Mouse (Mus musculus) stomach, embryonic 14.5 days (tissue): Measurements from ENCODE around the gene Pycard. TPM values are rescaled to one million over a fixed set of nuclear protein-coding genes. Genes with fewer than 3 reads are reported as not detected.

Experiments used
- ATAC-seq: fragments of 200-750 bp; cut with Nextera tagmentation; 2 replicates; pipeline ENCODE4 v1.8.0; 2017; ENCODE audit warnings: low read depth, moderate TSS enrichment; ENCODE audit not compliant: insufficient number of reproducible peaks, insufficient read depth, low FRiP score
- H3K27ac ChIP-seq: fragments of 300-500 bp; sonication (generic); 2 replicates; pipeline ENCODE4 v1.5.1; 2014; ENCODE audit warnings: mild to moderate bottlenecking, low read length, moderate library complexity, mixed read lengths
- H3K27me3 ChIP-seq: fragments of 300-500 bp; sonication (generic); 2 replicates; pipeline ENCODE4 v1.6.1; 2014; ENCODE audit warnings: low read length, control low read depth, mixed read lengths; ENCODE audit not compliant: control insufficient read depth, insufficient read depth
- H3K36me3 ChIP-seq: fragments of 300-500 bp; sonication (generic); 2 replicates; pipeline ENCODE4 v1.6.1; 2014; ENCODE audit warnings: mild to moderate bottlenecking, control low read depth, low read length, moderate library complexity, mixed read lengths; ENCODE audit not compliant: control insufficient read depth, insufficient read depth
- H3K4me1 ChIP-seq: fragments of 300-500 bp; sonication (generic); 2 replicates; pipeline ENCODE4 v1.6.1; 2014; ENCODE audit warnings: low read length, control low read depth, mixed read lengths; ENCODE audit not compliant: control insufficient read depth, insufficient read depth
- H3K4me2 ChIP-seq: fragments of 300-500 bp; sonication (generic); replicated peaks from 2 replicates; pipeline ENCODE4 v1.6.1; 2014; ENCODE audit warnings: low read depth, low read length, control low read depth
- H3K4me3 ChIP-seq: fragments of 300-500 bp; sonication (generic); 2 replicates; pipeline ENCODE4 v1.5.1; 2014; ENCODE audit warnings: low read depth, low read length, control low read depth
- H3K9ac ChIP-seq: fragments of 300-500 bp; sonication (generic); replicated peaks from 2 replicates; pipeline ENCODE4 v1.6.1; 2014; ENCODE audit warnings: low read depth, mild to moderate bottlenecking, control low read depth, low read length, moderate library complexity, mixed read lengths
- H3K9me3 ChIP-seq: fragments of 300-500 bp; sonication (generic); 2 replicates; pipeline ENCODE4 v1.6.1; 2016; ENCODE audit warnings: low read depth, low read length, control low read depth; ENCODE audit not compliant: control insufficient read depth
- WGBS: fragments of 180-500 bp; shearing (Covaris S2); extraction: QIAGEN DNeasy Blood & Tissue Kit; methylation state at CpG from one replicate; pipeline ENCODE4 v1.1.7; 2014; 5-methylcytosine and 5-hydroxymethylcytosine counted together
- polyA plus RNA-seq: library from polyadenylated mRNA; unstranded; fragments of >200 nt; fragmentation: Nextera tagmentation; extraction: Ambion mirVana; gene quantifications from 2 replicates; pipeline ENCODE4 v1.2.1, GENCODE M21; 2014

The Pycard gene
- polyA plus RNA-seq, 1 experiment from 2014 or later, result 71.4 TPM

- 37% methylated on average over 40 of the region's 40 CpGs for WGBS
- Histone ChIP-seq H3K27ac (no peak overlapping the region), H3K4me1 (0 out of 2 replicates have a peak, but pooled peaks cover 5% of the 10 kb centered on the region), H3K27me3 (no peaks in the 10 kb centered on the region), H3K36me3 (no peaks in the 10 kb centered on the region), H3K9ac (no peak overlapping the region), H3K4me2 (no peak overlapping the region), H3K4me3 (no peak overlapping the region), H3K9me3 (no peaks in the 10 kb centered on the region)
- no peak for ATAC-seq
Observed at GRCm38 (mm10) chr7:128009715-128010340, 16.2 kb upstream of the Pycard start.

GRCm38 (mm10) chr7:128006193-128006592 lies 12.5 kb upstream of the Pycard start:
- peaks cover 9% of the 10 kb centered on the region; the same call in 1 of the 2 replicates for H3K4me1 ChIP-seq
- 81% methylated on average over 7 of the region's 7 CpGs for WGBS
- H3K27ac ChIP-seq, result no peak overlapping the region
- no peak overlapping the region for H3K9ac ChIP-seq
- H3K27me3 ChIP-seq, result no peaks in the 10 kb centered on the region
- H3K9me3 ChIP-seq, result no peaks in the 10 kb centered on the region
- H3K36me3 ChIP-seq, result no peaks in the 10 kb centered on the region
- H3K4me3 ChIP-seq, result no peak overlapping the region
- ATAC-seq, result no peak
- no peak overlapping the region for H3K4me2 ChIP-seq

GRCm38 (mm10) chr7:128004487-128005362 lies 11.1 kb upstream of the Pycard start:
- no peaks in the 10 kb centered on the region for H3K36me3 ChIP-seq
- peak overlapping the region; percentile 38 for H3K4me2 ChIP-seq
- H3K27ac ChIP-seq, result peak overlapping the region; percentile 66; the same call in 1 of the 2 replicates
- no peaks in the 10 kb centered on the region for H3K9me3 ChIP-seq
- H3K4me3 ChIP-seq, result no peak overlapping the region
- ATAC-seq, result peak; percentile 86
- WGBS, result 21% methylated on average over 35 of the region's 35 CpGs
- no peaks in the 10 kb centered on the region for H3K27me3 ChIP-seq
- peaks cover 6% of the 10 kb centered on the region; the same call in 1 of the 2 replicates for H3K4me1 ChIP-seq
- H3K9ac ChIP-seq, result 0 out of 2 replicates have a peak overlapping the region, but pooled peaks have one; percentile 2

GRCm38 (mm10) chr7:128004150-128004486 lies 10.5 kb upstream of the Pycard start:
- H3K9ac ChIP-seq, result 0 out of 2 replicates have a peak overlapping the region, but pooled peaks have one; percentile 2

GRCm38 (mm10) chr7:128003688-128004087 lies 10.0 kb upstream of the Pycard start, which contains the start of gene Trim72:
Gene Trim72 (plus strand): TSS chr7:128003949.
- ATAC-seq, result no peak
- H3K9ac ChIP-seq, result 0 out of 2 replicates have a peak within 1 kb of the TSS, but pooled peaks have one; percentile 2
- H3K27me3 ChIP-seq, result no peaks in the 10 kb centered on the region
- WGBS, result 91% methylated on average over 2 of the region's 2 CpGs
- no peaks in the 10 kb centered on the region for H3K9me3 ChIP-seq
- H3K27ac ChIP-seq, result peak within 1 kb of the TSS; percentile 66; the same call in 1 of the 2 replicates
- H3K36me3 ChIP-seq, result no peaks in the 10 kb centered on the region
- H3K4me2 ChIP-seq, result peak within 1 kb of the TSS; percentile 38
- peaks cover 6% of the 10 kb centered on the region; the same call in 1 of the 2 replicates for H3K4me1 ChIP-seq
- no peak within 1 kb of the TSS for H3K4me3 ChIP-seq

More at GRCm38 (mm10) chr7:128004150-128004486, 10.5 kb upstream of the Pycard start:
- H3K4me3 ChIP-seq, result no peak overlapping the region
- peak overlapping the region; percentile 38 for H3K4me2 ChIP-seq
- peaks cover 6% of the 10 kb centered on the region; the same call in 1 of the 2 replicates for H3K4me1 ChIP-seq
- no peak for ATAC-seq
- H3K9me3 ChIP-seq, result no peaks in the 10 kb centered on the region
- WGBS, result 50% methylated on average over 5 of the region's 5 CpGs
- no peak overlapping the region for H3K27ac ChIP-seq
- no peaks in the 10 kb centered on the region for H3K27me3 ChIP-seq
- H3K36me3 ChIP-seq, result no peaks in the 10 kb centered on the region

GRCm38 (mm10) chr7:128003098-128003497 lies 9.4 kb upstream of the Pycard start:
- no peak overlapping the region for H3K4me3 ChIP-seq
- ATAC-seq, result no peak
- no peaks in the 10 kb centered on the region for H3K27me3 ChIP-seq
- no peaks in the 10 kb centered on the region for H3K9me3 ChIP-seq
- 85% methylated on average over 6 of the region's 6 CpGs for WGBS
- no peak overlapping the region for H3K4me2 ChIP-seq
- H3K27ac ChIP-seq, result no peak overlapping the region
- H3K9ac ChIP-seq, result no peak overlapping the region
- H3K4me1 ChIP-seq, result peaks cover 6% of the 10 kb centered on the region; the same call in 1 of the 2 replicates
- no peaks in the 10 kb centered on the region for H3K36me3 ChIP-seq

- no peak for ATAC-seq
- WGBS, result 62% methylated on average over 1 of the region's 1 CpGs
Observed at GRCm38 (mm10) chr7:128000068-128000950, 6.6 kb upstream of the Pycard start.

GRCm38 (mm10) chr7:127999436-127999835 lies 5.8 kb upstream of the Pycard start:
- Histone ChIP-seq H3K4me2 (no peak overlapping the region), H3K9me3 (no peaks in the 10 kb centered on the region), H3K27ac (no peak overlapping the region), H3K4me3 (no peak overlapping the region), H3K9ac (no peak overlapping the region), H3K36me3 (no peaks in the 10 kb centered on the region), H3K27me3 (no peaks in the 10 kb centered on the region), H3K4me1 (peaks cover 4% of the 10 kb centered on the region; the same call in 1 of the 2 replicates)
- no peak for ATAC-seq
- 71% methylated on average over 1 of the region's 1 CpGs for WGBS

More at GRCm38 (mm10) chr7:128000068-128000950, 6.6 kb upstream of the Pycard start:
- no peak overlapping the region for H3K9ac ChIP-seq
- H3K36me3 ChIP-seq, result no peaks in the 10 kb centered on the region
- H3K27me3 ChIP-seq, result no peaks in the 10 kb centered on the region
- H3K27ac ChIP-seq, result no peak overlapping the region
- H3K9me3 ChIP-seq, result no peaks in the 10 kb centered on the region
- peaks cover 4% of the 10 kb centered on the region; the same call in 1 of the 2 replicates for H3K4me1 ChIP-seq
- no peak overlapping the region for H3K4me2 ChIP-seq
- H3K4me3 ChIP-seq, result no peak overlapping the region
